Mouse (Mus musculus) hindbrain, postnatal 0 days (tissue): ENCODE measurements at regions not wholly inside any gene's neighbourhood (a gene's known extent, or its start where the extent isn't known, plus 50 kb on each side); places are given as distances from the start of the nearest gene placed in this dataset.

ENCODE experiments used
- ATAC-seq: fragments of 200-750 bp; cut with Nextera tagmentation; 2 replicates; pipeline ENCODE4 v1.8.0; 2017; ENCODE audit warnings: mild to moderate bottlenecking, moderate TSS enrichment, moderate library complexity
- DNase-seq: peaks from one replicate; pipeline ENCODE4 v3.0.0-alpha.2; 2015; ENCODE audit warnings: low spot score
- H3K27ac ChIP-seq: fragments of 300-500 bp; sonication (generic); 2 replicates; pipeline ENCODE4 v1.5.1; 2014; ENCODE audit warnings: mild to moderate bottlenecking
- H3K27me3 ChIP-seq: fragments of 300-500 bp; sonication (generic); 2 replicates; pipeline ENCODE4 v1.6.1; 2014; ENCODE audit warnings: low read length, mixed read lengths; ENCODE audit not compliant: insufficient read depth
- H3K36me3 ChIP-seq: fragments of 300-500 bp; sonication (generic); 2 replicates; pipeline ENCODE4 v1.6.1; 2014; ENCODE audit warnings: low read length, mixed read lengths; ENCODE audit not compliant: insufficient read depth
- H3K4me1 ChIP-seq: fragments of 300-500 bp; sonication (generic); 2 replicates; pipeline ENCODE4 v1.6.1; 2014; ENCODE audit warnings: antibody characterized with exemption, low read length, mixed read lengths; ENCODE audit not compliant: insufficient read depth
- H3K4me2 ChIP-seq: fragments of 300-500 bp; sonication (generic); 2 replicates; pipeline ENCODE4 v1.6.1; 2014; ENCODE audit warnings: low read depth, mild to moderate bottlenecking, low read length, moderate library complexity, mixed read lengths
- H3K4me3 ChIP-seq: fragments of 300-500 bp; sonication (generic); 2 replicates; pipeline ENCODE4 v1.5.1; 2014; ENCODE audit warnings: low read length
- H3K9ac ChIP-seq: fragments of 300-500 bp; sonication (generic); replicated peaks from 2 replicates; pipeline ENCODE4 v1.6.1; 2014; ENCODE audit warnings: mild to moderate bottlenecking, low read length, moderate library complexity, mixed read lengths
- H3K9me3 ChIP-seq: fragments of 300-500 bp; sonication (generic); 2 replicates; pipeline ENCODE4 v1.6.1; 2016; ENCODE audit warnings: low read length, mixed read lengths
- CTCF ChIP-seq: IDR thresholded peaks from 2 replicates; pipeline ENCODE4 v1.5.1; 2016; ENCODE audit warnings: antibody characterized with exemption, control low read depth, low read depth
- WGBS: fragments of 180-500 bp; shearing (Covaris S2); extraction: QIAGEN DNeasy Blood & Tissue Kit; methylation state at CpG from one replicate; pipeline ENCODE4 v1.1.7; 2014; 5-methylcytosine and 5-hydroxymethylcytosine counted together

DNA sequence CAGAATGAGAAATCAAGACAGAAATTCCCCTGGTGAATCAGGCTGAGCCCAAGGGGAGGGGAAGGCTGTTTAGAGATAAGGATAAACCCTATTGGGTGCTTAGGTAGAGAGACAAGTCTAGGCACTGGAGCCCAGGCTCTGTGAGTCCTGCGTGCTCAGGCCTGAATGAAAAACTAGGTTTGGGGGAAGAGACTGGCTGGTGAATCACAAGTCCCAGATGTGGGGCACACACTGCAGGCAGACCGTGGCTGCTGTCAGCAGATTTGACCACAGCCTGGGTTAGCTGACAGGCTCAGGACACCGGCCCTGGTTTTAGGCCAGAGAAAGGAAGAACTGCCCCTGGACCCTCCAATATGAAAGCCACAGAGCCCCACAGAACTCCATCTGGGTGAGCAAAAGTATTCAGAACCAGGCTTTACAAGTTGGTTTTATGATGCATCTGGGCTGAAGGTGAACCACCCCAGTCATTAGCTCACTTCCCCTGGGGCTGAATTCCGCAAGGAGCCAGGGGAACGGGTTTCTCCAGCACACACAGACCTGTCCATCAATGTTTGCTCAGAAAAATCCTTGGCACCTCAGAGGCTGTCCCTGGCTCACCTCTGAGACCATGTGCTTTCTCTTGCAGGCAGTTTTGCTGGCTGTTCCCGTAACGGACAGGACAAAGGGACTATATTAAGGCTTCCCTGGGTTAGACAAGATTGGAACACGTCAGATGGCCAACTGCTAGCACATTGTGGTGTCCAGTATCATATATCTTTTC is 73.8 kb upstream of the Eif4g2 start:
- Histone ChIP-seq H3K27me3 (no peaks in the 10 kb centered on the region), H3K4me1 (no peaks in the 10 kb centered on the region), H3K27ac (peak overlapping the region; percentile 28; the same call in 1 of the 2 replicates), H3K4me2 (no peak overlapping the region), H3K9ac (no peak overlapping the region), H3K4me3 (no peak overlapping the region), H3K36me3 (no peaks in the 10 kb centered on the region), H3K9me3 (no peaks in the 10 kb centered on the region)
- TF ChIP-seq CTCF, result no peak
- 40% methylated on average over 8 of the region's 8 CpGs for WGBS
- DNase-seq (peak; percentile 17), ATAC-seq (peak; percentile 35; the same call in 1 of the 2 replicates)

DNA sequence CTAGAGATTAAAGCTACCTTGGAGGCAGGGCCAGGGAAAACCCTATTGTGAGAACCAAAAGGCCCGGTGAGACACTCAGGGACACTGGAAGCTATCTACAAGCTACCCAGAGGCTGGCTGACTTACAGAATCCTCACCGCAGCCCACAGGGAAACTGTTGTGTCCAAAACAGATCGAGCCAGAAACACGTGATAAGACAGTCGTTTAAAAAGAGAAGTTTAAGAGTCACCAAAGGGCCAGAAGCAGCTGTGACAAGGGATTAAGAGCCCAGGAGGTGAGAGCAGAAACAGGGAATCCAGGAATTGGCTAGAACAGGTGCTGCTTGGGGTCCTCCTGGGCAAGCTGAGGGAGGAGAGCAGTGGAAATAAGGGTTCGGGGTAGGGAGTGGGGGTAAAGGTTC is 73.2 kb upstream of the Eif4g2 start:
- WGBS, result 60% methylated on average over 6 of the region's 6 CpGs
- ATAC-seq, result no peak
- no peak overlapping the region for H3K27ac ChIP-seq

DNA sequence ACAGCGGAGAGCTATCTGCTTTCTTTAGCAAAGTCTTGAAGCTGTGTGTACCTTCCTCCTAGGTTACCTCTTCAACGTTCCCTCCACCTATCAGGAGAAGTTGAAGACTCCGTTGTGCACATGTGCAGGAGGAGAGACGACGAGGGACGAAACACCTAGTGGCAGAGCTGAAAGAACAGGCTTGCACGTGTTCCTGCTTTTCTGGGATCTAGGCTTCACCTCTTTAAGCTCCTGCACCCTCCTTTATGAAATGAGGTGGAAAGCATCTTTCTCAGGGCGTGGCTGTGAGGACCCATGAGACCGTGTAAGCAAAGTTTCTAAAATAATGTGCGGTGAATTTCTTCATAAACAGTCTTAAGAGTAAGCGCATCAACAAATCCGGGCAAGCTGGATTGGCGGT is 71.4 kb upstream of the Eif4g2 start:
- Histone ChIP-seq H3K27me3 (no peaks in the 10 kb centered on the region), H3K4me2 (no peak overlapping the region), H3K4me3 (no peak overlapping the region), H3K9me3 (no peaks in the 10 kb centered on the region), H3K36me3 (no peaks in the 10 kb centered on the region), H3K4me1 (no peaks in the 10 kb centered on the region), H3K9ac (no peak overlapping the region), H3K27ac (no peak overlapping the region)
- TF ChIP-seq CTCF, result no peak
- WGBS, result 88% methylated on average over 13 of the region's 13 CpGs
- ATAC-seq, result no peak
- DNase-seq, result no peak

More for the DNA sequence above, 73.2 kb upstream of the Eif4g2 start:
- Histone ChIP-seq H3K27me3 (no peaks in the 10 kb centered on the region), H3K4me2 (no peak overlapping the region), H3K4me1 (no peaks in the 10 kb centered on the region), H3K9me3 (no peaks in the 10 kb centered on the region), H3K36me3 (no peaks in the 10 kb centered on the region), H3K9ac (no peak overlapping the region), H3K4me3 (no peak overlapping the region)
- DNase-seq, result no peak
- TF ChIP-seq CTCF, result no peak

- Histone ChIP-seq H3K27ac (no peak overlapping the region), H3K4me3 (no peak overlapping the region), H3K4me2 (no peak overlapping the region), H3K9ac (no peak overlapping the region), H3K9me3 (no peaks in the 10 kb centered on the region), H3K27me3 (no peaks in the 10 kb centered on the region), H3K4me1 (no peaks in the 10 kb centered on the region), H3K36me3 (no peaks in the 10 kb centered on the region)
- DNase-seq (no peak), ATAC-seq (no peak)
- no peak for TF ChIP-seq CTCF
- 88% methylated on average over 5 of the region's 5 CpGs for WGBS
These were observed 67.7 kb upstream of the Eif4g2 start for GRCm38 (mm10) chr7:111150540-111150939.

GRCm38 (mm10) chr7:111150115-111150514 is 67.3 kb upstream of the Eif4g2 start:
- TF ChIP-seq CTCF, result no peak
- H3K4me3 ChIP-seq, result no peak overlapping the region
- DNase-seq, result no peak

GRCm38 (mm10) chr7:111147593-111147992 is 64.8 kb upstream of the Eif4g2 start:
- Histone ChIP-seq H3K4me2 (no peak overlapping the region), H3K36me3 (no peaks in the 10 kb centered on the region), H3K9ac (no peak overlapping the region), H3K9me3 (no peaks in the 10 kb centered on the region), H3K27ac (no peak overlapping the region), H3K27me3 (no peaks in the 10 kb centered on the region), H3K4me1 (no peaks in the 10 kb centered on the region), H3K4me3 (no peak overlapping the region)
- DNase-seq, result no peak
- ATAC-seq, result no peak
- 84% methylated on average over 6 of the region's 6 CpGs for WGBS
- TF ChIP-seq CTCF, result no peak

More at GRCm38 (mm10) chr7:111150115-111150514, 67.3 kb upstream of the Eif4g2 start:
- 73% methylated on average over 5 of the region's 5 CpGs for WGBS
- Histone ChIP-seq H3K4me2 (no peak overlapping the region), H3K9me3 (no peaks in the 10 kb centered on the region), H3K36me3 (no peaks in the 10 kb centered on the region), H3K27ac (no peak overlapping the region), H3K9ac (no peak overlapping the region), H3K27me3 (no peaks in the 10 kb centered on the region), H3K4me1 (no peaks in the 10 kb centered on the region)
- ATAC-seq, result no peak

GRCm38 (mm10) chr7:111146670-111147069 is 63.8 kb upstream of the Eif4g2 start:
- Histone ChIP-seq H3K36me3 (no peaks in the 10 kb centered on the region), H3K4me3 (no peak overlapping the region), H3K27ac (no peak overlapping the region), H3K9ac (no peak overlapping the region), H3K9me3 (no peaks in the 10 kb centered on the region), H3K4me2 (no peak overlapping the region), H3K4me1 (no peaks in the 10 kb centered on the region), H3K27me3 (no peaks in the 10 kb centered on the region)
- WGBS, result 89% methylated on average over 4 of the region's 4 CpGs
- DNase-seq (no peak), ATAC-seq (no peak)
- TF ChIP-seq CTCF, result no peak
